Mouse (Mus musculus) yolk sac, embryonic 10.5 days (tissue): ENCODE results near the gene Pafah2.

Experiments used
- DNase-seq: peaks from one replicate; pipeline ENCODE4 v3.0.0-alpha.2; 2017; ENCODE audit warnings: low spot score

Pafah2 gene

GRCm38 (mm10) chr4:134395977-134396825 lies at the start of gene Pafah2:
Gene Pafah2 (plus strand): TSS chr4:134396320.
- DNase-seq = peak; percentile 93

- DNase-seq = no peak
These were observed 48.0 kb upstream of the Pafah2 start for GRCm38 (mm10) chr4:134348078-134348477.

- DNase-seq = no peak
These were observed 47.6 kb upstream of the Pafah2 start for GRCm38 (mm10) chr4:134348545-134348944.

GRCm38 (mm10) chr4:134349829-134350228 lies 46.3 kb upstream of the Pafah2 start:
- no peak for DNase-seq

DNA sequence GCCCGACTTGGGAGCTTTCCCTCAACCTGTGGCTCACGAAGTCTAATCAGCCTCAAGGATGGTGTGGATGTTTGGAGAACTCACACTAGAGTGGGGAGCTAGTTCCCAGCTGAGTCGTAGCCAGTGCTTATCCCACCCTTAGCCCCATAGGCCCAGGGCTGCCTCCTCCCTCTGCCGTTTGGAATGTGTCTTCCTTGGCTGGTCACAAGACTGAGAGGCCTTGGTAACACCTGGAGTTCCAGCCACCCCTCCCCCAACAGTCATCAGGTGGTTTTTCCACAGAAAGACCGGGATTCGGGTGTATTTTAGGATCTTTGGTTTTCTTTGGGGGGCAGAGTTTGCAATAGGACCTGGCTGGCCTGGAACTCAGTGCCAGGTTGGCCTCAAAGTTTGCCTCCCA lies 45.5 kb upstream of the Pafah2 start:
- no peak for DNase-seq

DNA sequence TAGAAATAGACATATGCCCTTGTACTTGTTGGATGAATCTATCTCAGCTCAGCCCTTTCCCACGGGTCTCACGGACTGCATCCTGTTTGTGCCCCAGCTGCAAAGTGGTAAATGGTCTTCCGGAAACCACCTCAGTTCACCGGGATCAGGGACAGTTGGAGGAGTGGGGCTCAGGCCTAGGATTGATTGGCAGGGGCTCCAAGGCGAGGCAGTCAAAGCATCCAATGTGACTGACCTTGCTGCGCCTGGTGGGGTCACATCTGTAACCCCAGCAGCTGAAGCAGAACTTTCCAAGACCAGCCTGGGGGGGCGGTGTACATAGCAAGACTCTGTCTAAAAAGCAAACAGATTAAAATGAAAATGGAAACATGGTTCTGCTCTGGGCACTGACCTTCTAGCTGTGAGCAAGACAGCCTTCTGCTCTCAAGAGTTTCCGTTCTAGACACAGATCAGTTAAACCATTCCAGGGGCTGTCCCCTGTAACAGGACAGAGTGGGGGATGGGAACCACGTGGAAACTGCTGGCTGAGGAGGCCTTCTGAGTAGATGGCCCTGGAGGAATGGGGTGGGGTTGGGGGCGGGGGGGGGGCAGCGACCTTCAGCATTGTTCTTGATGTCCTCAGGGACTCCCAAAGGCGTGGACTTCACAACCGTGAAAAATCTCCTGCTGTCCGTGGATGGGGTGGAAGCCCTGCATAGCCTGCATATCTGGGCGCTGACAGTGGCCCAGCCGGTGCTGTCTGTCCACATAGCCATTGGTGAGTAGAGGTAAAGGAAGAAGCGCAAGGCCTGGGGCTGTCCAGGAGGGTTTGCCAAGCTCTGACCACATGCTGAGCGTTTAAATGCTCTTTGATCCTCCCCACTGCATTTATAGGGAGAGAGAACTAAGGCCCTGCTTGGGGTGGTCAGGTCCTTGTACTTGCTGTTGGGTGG lies 44.5 kb upstream of the Pafah2 start:
- peak; percentile 50 for DNase-seq

- no peak for DNase-seq
These were observed 43.8 kb upstream of the Pafah2 start for GRCm38 (mm10) chr4:134352261-134352707.

DNA sequence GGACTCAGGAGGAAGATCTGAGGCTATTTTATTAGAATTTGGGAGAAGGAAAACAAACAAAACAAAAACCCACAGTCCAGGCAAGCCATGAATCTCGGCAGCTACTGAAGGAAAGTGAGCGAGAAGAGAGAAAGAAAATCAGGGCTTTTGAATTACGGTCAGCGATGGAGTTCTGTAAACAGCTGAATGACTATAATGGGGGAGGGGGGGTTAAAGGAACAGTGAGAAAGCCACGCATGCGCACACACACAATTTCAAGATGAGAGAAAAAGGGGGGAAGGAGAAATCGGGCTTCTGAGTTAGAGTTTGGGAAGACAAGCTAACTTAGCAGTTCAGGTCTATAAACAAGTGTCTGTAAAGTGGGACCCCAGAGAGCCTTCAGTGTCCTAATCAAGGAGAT lies 43.2 kb upstream of the Pafah2 start:
- DNase-seq = no peak

DNA sequence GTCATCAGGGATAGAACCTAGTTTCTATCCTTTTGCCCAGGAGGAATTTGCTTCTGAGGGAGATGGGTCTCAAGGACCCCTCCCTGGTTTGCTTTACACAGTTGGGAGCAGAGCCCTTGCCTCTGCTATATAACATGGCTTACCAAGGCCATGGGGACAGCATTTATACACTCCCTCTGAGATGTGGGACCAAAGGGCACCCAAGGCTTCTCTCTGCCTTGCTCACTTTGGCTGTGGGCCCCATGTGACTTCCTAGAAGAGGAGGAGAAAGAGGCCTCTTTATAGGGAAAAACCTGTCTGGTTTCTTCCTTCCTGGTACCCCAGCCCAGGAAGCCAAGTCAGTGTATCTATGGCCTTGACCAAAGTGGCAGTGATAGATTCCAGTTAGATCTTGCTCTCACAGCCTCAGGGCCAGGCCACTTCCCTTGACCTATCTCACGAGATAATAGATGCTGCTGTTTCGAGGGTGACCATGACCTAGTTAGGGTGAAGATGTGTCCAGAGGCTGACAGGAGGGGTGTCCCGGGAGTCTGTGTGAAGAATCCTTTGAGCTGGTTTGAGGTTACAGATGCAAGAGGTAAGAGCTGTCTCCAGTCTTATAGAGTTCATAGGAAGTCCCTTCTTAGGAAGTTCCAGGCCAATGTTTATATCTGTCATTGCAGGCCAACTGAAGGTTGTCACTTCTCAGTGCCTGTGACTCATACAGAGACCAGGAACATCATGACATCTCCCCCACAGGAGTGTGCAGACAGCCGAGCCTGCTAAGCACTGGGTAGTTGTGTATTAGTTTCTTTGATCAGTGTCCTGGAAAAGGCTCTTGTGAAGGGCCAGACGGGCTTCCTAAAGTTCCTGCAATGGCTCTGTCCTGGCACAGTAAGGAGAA lies 42.4 kb upstream of the Pafah2 start:
- no peak for DNase-seq

DNA sequence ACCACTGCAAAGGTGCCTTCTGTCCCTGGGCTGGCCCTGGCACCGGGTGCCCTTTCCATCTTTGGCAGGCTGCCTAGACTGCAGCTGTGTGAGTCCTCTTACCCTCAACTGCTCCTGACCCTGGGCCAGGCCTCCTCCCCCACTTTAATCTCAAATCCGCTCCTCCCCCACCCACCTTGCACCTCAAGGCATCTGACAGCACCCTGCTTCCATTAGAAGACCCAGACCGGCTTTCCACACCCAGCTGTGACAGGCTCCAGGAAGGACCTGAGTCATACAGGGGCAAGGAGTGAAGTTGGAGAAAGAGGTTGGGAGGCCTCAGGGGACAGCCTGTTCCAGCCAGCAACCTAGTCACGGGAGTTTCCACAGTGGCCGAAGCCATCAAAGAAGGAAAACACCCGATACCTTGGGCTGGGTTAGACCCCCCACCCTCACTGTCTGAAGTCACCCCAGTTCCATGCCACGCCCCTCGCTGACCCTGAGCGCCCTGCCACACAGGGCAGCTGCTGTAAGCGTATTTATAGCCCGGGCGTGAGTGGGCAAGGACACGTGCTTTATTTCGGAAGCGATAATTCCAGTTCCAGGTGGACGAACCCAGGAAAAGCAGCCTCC lies 40.2 kb upstream of the Pafah2 start:
- DNase-seq = no peak

DNA sequence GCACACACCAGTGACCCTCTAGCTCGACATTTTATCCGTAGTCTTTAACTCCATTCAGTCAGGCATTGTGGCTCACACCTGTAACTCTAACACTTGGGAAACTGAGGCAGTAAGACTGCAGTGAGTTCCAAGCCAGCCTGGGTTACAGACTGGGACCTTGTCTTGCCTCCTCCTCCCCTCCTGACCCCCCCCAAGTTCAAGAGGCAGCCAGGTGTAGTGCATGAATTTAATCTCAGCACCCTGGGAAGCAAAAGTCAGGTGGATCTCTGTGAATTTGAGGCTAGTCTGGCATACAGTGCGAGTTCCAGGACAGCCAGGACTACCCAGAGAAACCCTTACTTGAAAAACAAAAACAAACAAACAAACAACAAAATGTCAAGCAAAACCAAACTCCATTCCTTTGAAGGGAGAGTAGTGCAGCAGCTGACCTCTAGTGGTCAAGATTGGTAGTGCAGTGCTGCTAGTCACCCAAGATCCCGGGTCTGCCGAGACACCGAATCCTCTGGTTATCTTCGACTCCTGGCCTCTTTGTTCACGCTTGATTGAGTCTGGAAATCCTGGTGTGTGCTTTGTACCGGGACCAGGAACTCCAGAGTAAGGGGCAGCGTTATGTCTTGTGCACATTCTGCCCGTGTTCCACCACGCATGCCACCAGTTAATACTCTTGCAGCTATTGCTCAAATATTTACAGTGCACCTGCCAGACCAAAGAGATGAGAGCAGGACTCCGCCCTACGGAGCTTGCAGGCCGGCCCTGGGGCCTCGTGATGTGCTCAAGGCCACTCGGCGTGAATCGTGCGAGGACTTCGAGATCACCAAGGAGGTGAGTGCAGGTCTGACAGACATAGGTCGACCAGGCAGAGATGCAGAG lies 39.3 kb upstream of the Pafah2 start:
- peak; percentile 76 for DNase-seq

- no peak for DNase-seq
These were observed 38.7 kb upstream of the Pafah2 start for GRCm38 (mm10) chr4:134357461-134357771.

DNA sequence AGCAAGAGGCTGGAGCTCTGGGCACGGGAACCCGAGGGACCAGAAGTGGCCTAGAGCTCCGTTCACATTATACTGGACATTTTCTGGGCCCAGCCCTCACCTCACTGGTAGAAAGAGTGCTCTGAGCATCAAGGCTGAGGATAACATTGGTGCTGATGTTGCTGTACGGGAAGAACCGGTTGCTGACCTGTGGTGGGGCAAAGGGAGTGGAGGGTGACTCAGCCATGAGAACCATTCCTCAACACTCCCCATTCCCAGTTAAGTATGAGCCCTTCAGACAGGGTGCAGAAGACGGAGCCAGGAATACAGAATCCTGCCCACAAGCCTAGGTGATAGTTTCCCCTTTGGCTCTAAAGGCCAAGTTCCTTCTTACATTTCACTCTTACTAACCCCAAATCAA lies 36.5 kb upstream of the Pafah2 start:
- no peak for DNase-seq

DNA sequence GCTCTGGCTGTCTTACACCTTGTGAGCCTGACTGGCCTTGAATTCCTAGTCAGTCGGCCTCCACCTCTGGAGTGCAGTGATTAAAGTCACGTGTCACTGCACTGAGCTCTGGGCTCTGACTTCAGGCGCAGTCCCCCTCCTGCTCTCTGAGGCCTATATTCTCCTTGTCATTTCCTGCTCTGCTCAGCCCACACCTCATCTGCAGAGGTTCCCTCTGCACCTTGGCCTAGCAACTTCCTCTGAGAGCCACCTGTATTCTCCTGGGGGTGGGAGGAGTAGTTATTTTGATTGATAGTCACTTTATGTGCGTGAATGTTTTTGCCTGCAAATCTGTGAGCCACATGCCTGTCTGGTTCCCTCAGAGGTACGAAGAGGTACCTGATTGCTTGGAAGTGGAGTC lies 34.9 kb upstream of the Pafah2 start:
- peak; percentile 63 for DNase-seq

- no peak for DNase-seq
These were observed 34.0 kb upstream of the Pafah2 start for GRCm38 (mm10) chr4:134362124-134362523.

DNA sequence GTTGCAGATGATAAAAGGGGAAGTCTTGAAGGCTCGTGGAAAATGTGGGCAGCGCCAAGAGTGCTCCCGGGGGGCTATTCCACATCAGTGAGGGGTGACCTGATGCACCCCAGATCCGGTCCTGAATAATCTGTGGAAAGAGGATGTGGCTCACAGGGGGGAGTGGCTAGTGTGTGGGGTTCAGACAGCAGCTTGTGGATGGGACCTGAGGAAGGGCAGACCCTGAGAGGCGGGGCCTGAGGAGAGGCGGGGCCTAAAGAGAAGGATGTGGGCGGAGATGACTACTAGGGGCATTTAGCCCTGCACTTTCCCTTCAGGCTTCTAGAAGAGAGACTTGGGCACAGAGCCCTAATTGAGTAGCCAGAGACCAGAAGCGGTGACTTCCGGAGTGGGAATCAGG lies 33.5 kb upstream of the Pafah2 start:
- no peak for DNase-seq

DNA sequence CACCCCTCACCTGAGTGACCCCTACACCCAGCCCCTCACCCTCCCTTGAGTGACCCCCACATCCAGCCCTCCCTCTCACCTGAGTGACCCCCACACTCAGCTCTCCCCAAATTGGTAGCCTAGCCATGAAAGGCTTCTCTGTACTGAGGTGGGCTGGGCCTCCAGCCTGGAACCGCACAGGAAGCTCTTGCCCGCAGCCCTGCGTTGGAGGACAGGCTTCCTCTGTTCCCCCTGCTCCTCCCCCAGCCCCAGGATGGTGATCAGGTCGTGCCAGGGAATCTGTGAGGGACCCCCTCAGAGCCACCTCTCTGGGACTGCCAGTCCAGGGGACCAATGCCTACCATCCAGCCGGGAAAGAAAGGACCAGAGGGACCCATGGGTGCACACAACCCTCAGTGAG lies 30.8 kb upstream of the Pafah2 start:
- no peak for DNase-seq

GRCm38 (mm10) chr4:134370649-134371221 lies 25.4 kb upstream of the Pafah2 start:
- peak; percentile 35 for DNase-seq

GRCm38 (mm10) chr4:134371316-134371855 lies 24.7 kb upstream of the Pafah2 start:
- no peak for DNase-seq

DNA sequence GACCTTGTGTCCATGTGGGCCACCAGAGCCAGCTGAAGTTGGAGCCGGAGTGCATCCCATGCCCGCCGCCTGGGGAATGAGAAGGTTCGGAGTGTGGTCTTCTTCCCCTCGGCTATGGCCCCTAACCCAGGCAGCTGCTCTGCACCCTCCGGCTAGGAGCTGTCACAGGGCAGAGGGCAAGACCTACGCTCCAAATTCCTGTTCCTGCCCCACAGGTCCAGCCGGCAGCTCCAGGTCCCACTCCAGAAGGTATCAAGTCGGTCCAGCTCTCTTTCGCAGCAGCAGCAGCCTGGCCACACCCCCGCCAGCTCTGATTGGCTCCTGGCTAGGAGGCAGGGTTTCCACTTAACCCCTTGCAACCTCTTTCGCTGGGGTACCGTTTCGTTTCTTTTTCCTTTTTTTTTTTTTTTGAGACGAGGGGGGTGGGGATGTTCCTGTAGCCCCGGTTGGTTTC lies 23.8 kb upstream of the Pafah2 start:
- DNase-seq = peak; percentile 64
